Mouse (Mus musculus): ENCODE results near the gene Zkscan7. TPM values are rescaled to one million over a fixed set of nuclear protein-coding genes. Genes with fewer than 3 reads are reported as not detected.

The Zkscan7 gene
- total RNA-seq (2014; rRNA removed), result 5.7 and 8.2 TPM in 2 replicates
- polyA plus RNA-seq (2015; fragmentation: Nextera tagmentation; extraction: Ambion mirVana), result 1.6 and 1.7 TPM in 2 replicates

GRCm38 (mm10) chr9:122885385-122885784 is at the start of gene Zkscan7:
Zkscan7 (plus strand) TSS chr9:122885685.
- no peak for ATAC-seq (ENCODE audit: low FRiP score)
- TF ChIP-seq CTCF (IDR thresholded peaks at IDR 0.05), result no peak
- peaks cover 6% of the 10 kb centered on the region for H3K36me3 ChIP-seq (ENCODE audit: insufficient read depth, low read length)
- WGBS, result 82% methylated on average over 3 of the region's 3 CpGs
- no peak within 1 kb of the TSS for H3K27ac ChIP-seq (ENCODE audit: low read depth, low read length)
- no peaks in the 10 kb centered on the region for H3K4me1 ChIP-seq (ENCODE audit: insufficient read depth, low read length)
- peak within 1 kb of the TSS; percentile 87 for H3K4me2 ChIP-seq (ENCODE audit: low read depth, low read length, poor library complexity, severe bottlenecking)
- DNase-seq (ENCODE audit: low spot score), result no peak
- H3K4me3 ChIP-seq (ENCODE audit: low read depth, low read length), result peak within 1 kb of the TSS; percentile 69
- no peaks in the 10 kb centered on the region for H3K27me3 ChIP-seq (ENCODE audit: insufficient read depth, low read length)
- H3K9ac ChIP-seq (replicated peaks; ENCODE audit: low read length, poor library complexity, severe bottlenecking), result no peak within 1 kb of the TSS
- H3K9me3 ChIP-seq (ENCODE audit: low read length), result peaks cover 4% of the 10 kb centered on the region; the same call in 1 of the 2 replicates

GRCm38 (mm10) chr9:122836126-122836525 is 49.4 kb upstream of the Zkscan7 start:
- Histone ChIP-seq H3K27me3 (ENCODE audit: insufficient read depth, low read length) (no peaks in the 10 kb centered on the region), H3K4me2 (ENCODE audit: low read depth, low read length, poor library complexity, severe bottlenecking) (no peak overlapping the region), H3K4me3 (ENCODE audit: low read depth, low read length) (no peak overlapping the region), H3K9ac (replicated peaks; ENCODE audit: low read length, poor library complexity, severe bottlenecking) (no peak overlapping the region), H3K4me1 (ENCODE audit: insufficient read depth, low read length) (no peaks in the 10 kb centered on the region), H3K36me3 (ENCODE audit: insufficient read depth, low read length) (peaks cover 11% of the 10 kb centered on the region), H3K27ac (ENCODE audit: low read depth, low read length) (no peak overlapping the region), H3K9me3 (ENCODE audit: low read length) (no peaks in the 10 kb centered on the region)
- no peak for DNase-seq (ENCODE audit: low spot score)
- ATAC-seq (ENCODE audit: low FRiP score), result no peak
- 76% methylated on average over 9 of the region's 9 CpGs for whole genome bisulfite sequencing
- TF ChIP-seq CTCF (IDR thresholded peaks at IDR 0.05), result no peak

GRCm38 (mm10) chr9:122836790-122837189 is 48.7 kb upstream of the Zkscan7 start:
- H3K27me3 ChIP-seq (ENCODE audit: insufficient read depth, low read length), result no peaks in the 10 kb centered on the region
- H3K27ac ChIP-seq (ENCODE audit: low read depth, low read length), result no peak overlapping the region; the same call in 1 of the 2 replicates
- DNase-seq (ENCODE audit: low spot score) (peak; percentile 88), ATAC-seq (ENCODE audit: low FRiP score) (peak; percentile 83)
- no peak overlapping the region for H3K9ac ChIP-seq (replicated peaks; ENCODE audit: low read length, poor library complexity, severe bottlenecking)
- H3K9me3 ChIP-seq (ENCODE audit: low read length), result no peaks in the 10 kb centered on the region
- peaks cover 11% of the 10 kb centered on the region for H3K36me3 ChIP-seq (ENCODE audit: insufficient read depth, low read length)
- no peak for TF ChIP-seq CTCF (IDR thresholded peaks at IDR 0.05)
- H3K4me1 ChIP-seq (ENCODE audit: insufficient read depth, low read length), result no peaks in the 10 kb centered on the region
- no peak overlapping the region for H3K4me3 ChIP-seq (ENCODE audit: low read depth, low read length)
- no peak overlapping the region for H3K4me2 ChIP-seq (ENCODE audit: low read depth, low read length, poor library complexity, severe bottlenecking)
- WGBS, result 42% methylated on average over 6 of the region's 6 CpGs

- DNase-seq (ENCODE audit: low spot score) (no peak), ATAC-seq (ENCODE audit: low FRiP score) (no peak)
- no peaks in the 10 kb centered on the region for H3K9me3 ChIP-seq (ENCODE audit: low read length)
- WGBS, result 83% methylated on average over 4 of the region's 4 CpGs
- H3K9ac ChIP-seq (replicated peaks; ENCODE audit: low read length, poor library complexity, severe bottlenecking), result no peak overlapping the region
- TF ChIP-seq CTCF (IDR thresholded peaks at IDR 0.05), result no peak
- H3K4me2 ChIP-seq (ENCODE audit: low read depth, low read length, poor library complexity, severe bottlenecking), result no peak overlapping the region
- H3K4me1 ChIP-seq (ENCODE audit: insufficient read depth, low read length), result no peaks in the 10 kb centered on the region
- no peak overlapping the region for H3K4me3 ChIP-seq (ENCODE audit: low read depth, low read length)
- H3K27me3 ChIP-seq (ENCODE audit: insufficient read depth, low read length), result no peaks in the 10 kb centered on the region
- peaks cover 11% of the 10 kb centered on the region for H3K36me3 ChIP-seq (ENCODE audit: insufficient read depth, low read length)
- no peak overlapping the region for H3K27ac ChIP-seq (ENCODE audit: low read depth, low read length)
Observed at GRCm38 (mm10) chr9:122837216-122837615, 48.3 kb upstream of the Zkscan7 start.

GRCm38 (mm10) chr9:122837680-122838079 is 47.8 kb upstream of the Zkscan7 start:
- WGBS, result 26% methylated on average over 16 of the region's 16 CpGs

GRCm38 (mm10) chr9:122843760-122844159 is 41.7 kb upstream of the Zkscan7 start, which contains the start of gene Gm35549:
Gm35549 (minus strand) TSS chr9:122844035.
- Histone ChIP-seq H3K36me3 (ENCODE audit: insufficient read depth, low read length) (no peaks in the 10 kb centered on the region), H3K9me3 (ENCODE audit: low read length) (no peaks in the 10 kb centered on the region), H3K4me1 (ENCODE audit: insufficient read depth, low read length) (no peaks in the 10 kb centered on the region), H3K4me3 (ENCODE audit: low read depth, low read length) (no peak within 1 kb of the TSS), H3K27ac (ENCODE audit: low read depth, low read length) (no peak within 1 kb of the TSS), H3K4me2 (ENCODE audit: low read depth, low read length, poor library complexity, severe bottlenecking) (no peak within 1 kb of the TSS), H3K9ac (replicated peaks; ENCODE audit: low read length, poor library complexity, severe bottlenecking) (no peak within 1 kb of the TSS), H3K27me3 (ENCODE audit: insufficient read depth, low read length) (no peaks in the 10 kb centered on the region)
- no peak for ATAC-seq (ENCODE audit: low FRiP score)
- no peak for TF ChIP-seq CTCF (IDR thresholded peaks at IDR 0.05)
- 84% methylated on average over 3 of the region's 3 CpGs for WGBS
- DNase-seq (ENCODE audit: low spot score), result no peak

More at GRCm38 (mm10) chr9:122837680-122838079, 47.8 kb upstream of the Zkscan7 start:
- Histone ChIP-seq H3K4me1 (ENCODE audit: insufficient read depth, low read length) (no peaks in the 10 kb centered on the region), H3K4me3 (ENCODE audit: low read depth, low read length) (no peak overlapping the region), H3K27me3 (ENCODE audit: insufficient read depth, low read length) (no peaks in the 10 kb centered on the region), H3K9ac (replicated peaks; ENCODE audit: low read length, poor library complexity, severe bottlenecking) (no peak overlapping the region), H3K27ac (ENCODE audit: low read depth, low read length) (no peak overlapping the region), H3K36me3 (ENCODE audit: insufficient read depth, low read length) (peaks cover 9% of the 10 kb centered on the region), H3K4me2 (ENCODE audit: low read depth, low read length, poor library complexity, severe bottlenecking) (no peak overlapping the region), H3K9me3 (ENCODE audit: low read length) (no peaks in the 10 kb centered on the region)
- DNase-seq (ENCODE audit: low spot score) (no peak), ATAC-seq (ENCODE audit: low FRiP score) (no peak)
- peak; percentile 37 for TF ChIP-seq CTCF (IDR thresholded peaks at IDR 0.05)

Data from midbrain, postnatal 0 days (tissue).